Mouse (Mus musculus): ENCODE results near the gene Upf1.

The Upf1 gene

GRCm38 (mm10) chr8:70323716-70324115 is 29.4 kb downstream of the Upf1 start:
- DNase-seq (ENCODE audit: low read depth), result no peak

- no peak for DNase-seq (ENCODE audit: low read depth)
These were observed 35.2 kb downstream of the Upf1 start for GRCm38 (mm10) chr8:70317872-70318271.

- no peak for DNase-seq (ENCODE audit: low read depth)
These were observed 36.3 kb downstream of the Upf1 start for GRCm38 (mm10) chr8:70316511-70317504.

- peak; percentile 32 for DNase-seq (ENCODE audit: low read depth)
These were observed 37.2 kb downstream of the Upf1 start, which contains the start of gene Cers1 for GRCm38 (mm10) chr8:70315624-70316510. TSS of gene Cers1 (plus strand) at chr8:70315775.

GRCm38 (mm10) chr8:70313399-70313798 is 39.7 kb downstream of the Upf1 start:
- no peak for DNase-seq (ENCODE audit: low read depth)

- peak; percentile 55 for DNase-seq (ENCODE audit: low read depth)
These were observed 43.8 kb downstream of the Upf1 start for GRCm38 (mm10) chr8:70309311-70309710.

GRCm38 (mm10) chr8:70302901-70303300 is 50.2 kb downstream of the Upf1 start:
- DNase-seq (ENCODE audit: low read depth), result no peak

- peak; percentile 89 for DNase-seq (ENCODE audit: low read depth)
These were observed 50.7 kb downstream of the Upf1 start, which contains the start of the genes Ddx49 and Cope for GRCm38 (mm10) chr8:70302358-70302890. TSS of gene Ddx49 (minus strand) at chr8:70302489. TSS of gene Cope (plus strand) at chr8:70302518.

- DNase-seq (ENCODE audit: low read depth), result no peak
These were observed 52.2 kb downstream of the Upf1 start for GRCm38 (mm10) chr8:70300881-70301280.

GRCm38 (mm10) chr8:70293988-70294405 is 59.1 kb downstream of the Upf1 start:
- DNase-seq (ENCODE audit: low read depth), result no peak

GRCm38 (mm10) chr8:70286737-70287136 is 66.3 kb downstream of the Upf1 start:
- no peak for DNase-seq (ENCODE audit: low read depth)

GRCm38 (mm10) chr8:70285304-70285703 is 67.8 kb downstream of the Upf1 start:
- DNase-seq (ENCODE audit: low read depth), result no peak

GRCm38 (mm10) chr8:70284421-70284820 is 68.7 kb downstream of the Upf1 start:
- no peak for DNase-seq (ENCODE audit: low read depth)

- DNase-seq (ENCODE audit: low read depth), result no peak
These were observed 69.7 kb downstream of the Upf1 start for GRCm38 (mm10) chr8:70283136-70284077.

- peak; percentile 88 for DNase-seq (ENCODE audit: low read depth)
These were observed 70.4 kb downstream of the Upf1 start, which contains the start of gene Homer3 for GRCm38 (mm10) chr8:70282603-70283135. TSS of gene Homer3 (plus strand) at chr8:70282827.

Measured in c-Kit-positive CD71-negative TER-119-negative erythroid progenitor cells, embryonic 14.5 days (primary cell).